Mouse (Mus musculus) liver, embryonic 13.5 days (tissue): ENCODE data around the gene Sema5b. TPM values are rescaled to one million over a fixed set of nuclear protein-coding genes. Genes with fewer than 3 reads are reported as not detected.

Experiments used
- ATAC-seq: fragments of 200-750 bp; cut with Nextera tagmentation; 2 replicates; pipeline ENCODE4 v1.8.0; 2017; ENCODE audit warnings: low read depth, mild to moderate bottlenecking, moderate number of reproducible peaks, moderate library complexity
- DNase-seq: peaks from one replicate; pipeline ENCODE4 v3.0.0; 2022
- H3K27ac ChIP-seq: fragments of 300-500 bp; sonication (generic); 2 replicates; pipeline ENCODE4 v1.5.1; 2015; ENCODE audit warnings: moderate library complexity, mild to moderate bottlenecking, inconsistent platforms
- H3K27me3 ChIP-seq: fragments of 300-500 bp; sonication (generic); 2 replicates; pipeline ENCODE4 v1.6.1; 2015; ENCODE audit warnings: mild to moderate bottlenecking, inconsistent platforms
- H3K36me3 ChIP-seq: fragments of 300-500 bp; sonication (generic); 2 replicates; pipeline ENCODE4 v1.6.1; 2015; ENCODE audit warnings: mild to moderate bottlenecking, inconsistent platforms
- H3K4me1 ChIP-seq: fragments of 300-500 bp; sonication (generic); replicated peaks from 2 replicates; pipeline ENCODE4 v1.6.1; 2015; ENCODE audit warnings: inconsistent platforms
- H3K4me2 ChIP-seq: fragments of 300-500 bp; sonication (generic); 2 replicates; pipeline ENCODE4 v1.6.1; 2015; ENCODE audit warnings: inconsistent platforms, mild to moderate bottlenecking, moderate library complexity
- H3K4me3 ChIP-seq: fragments of 300-500 bp; sonication (generic); replicated peaks from 2 replicates; pipeline ENCODE4 v1.5.1; 2015; ENCODE audit warnings: mild to moderate bottlenecking, inconsistent platforms
- H3K9ac ChIP-seq: fragments of 300-500 bp; sonication (generic); 2 replicates; pipeline ENCODE4 v1.6.1; 2015; ENCODE audit warnings: mild to moderate bottlenecking, inconsistent platforms
- H3K9me3 ChIP-seq: fragments of 300-500 bp; sonication (generic); replicated peaks from 2 replicates; pipeline ENCODE4 v1.6.1; 2016; ENCODE audit warnings: inconsistent platforms
- WGBS: fragments of 180-500 bp; shearing (Covaris S2); methylation state at CpG from one replicate; pipeline ENCODE4 v1.1.7; 2015; ENCODE audit not compliant: insufficient replicate concordance; 5-methylcytosine and 5-hydroxymethylcytosine counted together
- polyA plus RNA-seq: library from polyadenylated mRNA; unstranded; fragments of >200 nt; fragmentation: Nextera tagmentation; extraction: Ambion mirVana; gene quantifications from 2 replicates; pipeline ENCODE4 v1.2.1, GENCODE M21; 2015

Gene Sema5b
- polyA plus RNA-seq, 1 experiment from 2014 or later, result 0.14 TPM

- Histone ChIP-seq H3K27me3 (no peaks in the 10 kb centered on the region), H3K36me3 (0 out of 2 replicates have a peak, but pooled peaks cover 3% of the 10 kb centered on the region), H3K9me3 (no peaks in the 10 kb centered on the region), H3K9ac (no peak overlapping the region), H3K4me3 (no peak overlapping the region), H3K27ac (no peak overlapping the region), H3K4me2 (no peak overlapping the region), H3K4me1 (no peaks in the 10 kb centered on the region)
- DNase-seq (no peak), ATAC-seq (no peak)
- WGBS, result 80% methylated on average over 7 of the region's 7 CpGs
Measured at GRCm38 (mm10) chr16:35691606-35692005, 150.7 kb downstream of the Sema5b start.

- DNase-seq (no peak), ATAC-seq (no peak)
- Histone ChIP-seq H3K4me1 (no peaks in the 10 kb centered on the region), H3K9me3 (no peaks in the 10 kb centered on the region), H3K27ac (no peak overlapping the region), H3K4me2 (no peak overlapping the region), H3K9ac (no peak overlapping the region), H3K27me3 (no peaks in the 10 kb centered on the region), H3K4me3 (no peak overlapping the region), H3K36me3 (peaks cover 10% of the 10 kb centered on the region)
- 84% methylated on average over 13 of the region's 13 CpGs for WGBS
Measured at GRCm38 (mm10) chr16:35694250-35694846, 153.4 kb downstream of the Sema5b start.

GRCm38 (mm10) chr16:35696103-35696502, 155.2 kb downstream of the Sema5b start:
- Histone ChIP-seq H3K4me3 (no peak overlapping the region), H3K27me3 (no peaks in the 10 kb centered on the region), H3K27ac (no peak overlapping the region), H3K36me3 (peaks cover 10% of the 10 kb centered on the region), H3K4me2 (no peak overlapping the region), H3K9ac (no peak overlapping the region), H3K9me3 (no peaks in the 10 kb centered on the region), H3K4me1 (no peaks in the 10 kb centered on the region)
- ATAC-seq, result no peak
- 65% methylated on average over 2 of the region's 2 CpGs for WGBS
- no peak for DNase-seq

GRCm38 (mm10) chr16:35701823-35702222, 160.9 kb downstream of the Sema5b start:
- no peaks in the 10 kb centered on the region for H3K9me3 ChIP-seq
- no peak for ATAC-seq
- no peak overlapping the region for H3K9ac ChIP-seq
- no peak overlapping the region for H3K4me2 ChIP-seq
- H3K36me3 ChIP-seq, result peaks cover 13% of the 10 kb centered on the region
- no peak overlapping the region for H3K4me3 ChIP-seq
- 76% methylated on average over 11 of the region's 11 CpGs for WGBS
- no peaks in the 10 kb centered on the region for H3K4me1 ChIP-seq
- DNase-seq, result no peak
- no peaks in the 10 kb centered on the region for H3K27me3 ChIP-seq
- no peak overlapping the region for H3K27ac ChIP-seq

- no peak for ATAC-seq
- WGBS, result 78% methylated on average over 16 of the region's 16 CpGs
- peaks cover 7% of the 10 kb centered on the region; the same call in 1 of the 2 replicates for H3K36me3 ChIP-seq
- H3K4me2 ChIP-seq, result no peak overlapping the region
- H3K27me3 ChIP-seq, result no peaks in the 10 kb centered on the region
- H3K4me1 ChIP-seq, result no peaks in the 10 kb centered on the region
- H3K9me3 ChIP-seq, result no peaks in the 10 kb centered on the region
- no peak overlapping the region for H3K9ac ChIP-seq
- DNase-seq, result no peak
- no peak overlapping the region for H3K4me3 ChIP-seq
- no peak overlapping the region for H3K27ac ChIP-seq
Measured at GRCm38 (mm10) chr16:35703763-35704679, 163.1 kb downstream of the Sema5b start.

- no peak for DNase-seq
- Histone ChIP-seq H3K4me1 (no peaks in the 10 kb centered on the region), H3K9me3 (no peaks in the 10 kb centered on the region), H3K27me3 (no peaks in the 10 kb centered on the region), H3K4me2 (no peak overlapping the region), H3K36me3 (peaks cover 7% of the 10 kb centered on the region; the same call in 1 of the 2 replicates), H3K27ac (no peak overlapping the region), H3K9ac (no peak overlapping the region), H3K4me3 (no peak overlapping the region)
- 83% methylated on average over 14 of the region's 14 CpGs for WGBS
- no peak for ATAC-seq
Measured at GRCm38 (mm10) chr16:35704796-35705195, 163.9 kb downstream of the Sema5b start.

- peaks cover 7% of the 10 kb centered on the region; the same call in 1 of the 2 replicates for H3K36me3 ChIP-seq
- no peaks in the 10 kb centered on the region for H3K4me1 ChIP-seq
- H3K9me3 ChIP-seq, result no peaks in the 10 kb centered on the region
- no peak for DNase-seq
- no peaks in the 10 kb centered on the region for H3K27me3 ChIP-seq
- H3K4me3 ChIP-seq, result no peak overlapping the region
- no peak overlapping the region for H3K9ac ChIP-seq
- ATAC-seq, result no peak
- H3K27ac ChIP-seq, result no peak overlapping the region
- WGBS, result 77% methylated on average over 5 of the region's 5 CpGs
- no peak overlapping the region for H3K4me2 ChIP-seq
Measured at GRCm38 (mm10) chr16:35707004-35707403, 166.1 kb downstream of the Sema5b start.

GRCm38 (mm10) chr16:35711004-35711403, 170.1 kb downstream of the Sema5b start:
- Histone ChIP-seq H3K27me3 (no peaks in the 10 kb centered on the region), H3K9ac (no peak overlapping the region), H3K4me3 (no peak overlapping the region), H3K9me3 (no peaks in the 10 kb centered on the region), H3K27ac (no peak overlapping the region), H3K4me2 (no peak overlapping the region), H3K36me3 (no peaks in the 10 kb centered on the region), H3K4me1 (no peaks in the 10 kb centered on the region)
- DNase-seq (no peak), ATAC-seq (no peak)
- 75% methylated on average over 7 of the region's 7 CpGs for WGBS

- no peaks in the 10 kb centered on the region for H3K9me3 ChIP-seq
- peaks cover 4% of the 10 kb centered on the region; the same call in 1 of the 2 replicates for H3K36me3 ChIP-seq
- 76% methylated on average over 7 of the region's 7 CpGs for WGBS
- no peaks in the 10 kb centered on the region for H3K27me3 ChIP-seq
- DNase-seq, result no peak
- H3K4me3 ChIP-seq, result no peak overlapping the region
- H3K4me2 ChIP-seq, result no peak overlapping the region
- no peak overlapping the region for H3K27ac ChIP-seq
- H3K4me1 ChIP-seq, result no peaks in the 10 kb centered on the region
- no peak overlapping the region for H3K9ac ChIP-seq
- ATAC-seq, result no peak
Measured at GRCm38 (mm10) chr16:35713606-35714005, 172.7 kb downstream of the Sema5b start.
